Mouse (Mus musculus): ENCODE measurements around the gene Lrrc52. TPM values are rescaled to one million over a fixed set of nuclear protein-coding genes. Genes with fewer than 3 reads are reported as not detected.

The Lrrc52 gene
- polyA plus RNA-seq, 1 experiment from 2014 or later = not detected

DNA sequence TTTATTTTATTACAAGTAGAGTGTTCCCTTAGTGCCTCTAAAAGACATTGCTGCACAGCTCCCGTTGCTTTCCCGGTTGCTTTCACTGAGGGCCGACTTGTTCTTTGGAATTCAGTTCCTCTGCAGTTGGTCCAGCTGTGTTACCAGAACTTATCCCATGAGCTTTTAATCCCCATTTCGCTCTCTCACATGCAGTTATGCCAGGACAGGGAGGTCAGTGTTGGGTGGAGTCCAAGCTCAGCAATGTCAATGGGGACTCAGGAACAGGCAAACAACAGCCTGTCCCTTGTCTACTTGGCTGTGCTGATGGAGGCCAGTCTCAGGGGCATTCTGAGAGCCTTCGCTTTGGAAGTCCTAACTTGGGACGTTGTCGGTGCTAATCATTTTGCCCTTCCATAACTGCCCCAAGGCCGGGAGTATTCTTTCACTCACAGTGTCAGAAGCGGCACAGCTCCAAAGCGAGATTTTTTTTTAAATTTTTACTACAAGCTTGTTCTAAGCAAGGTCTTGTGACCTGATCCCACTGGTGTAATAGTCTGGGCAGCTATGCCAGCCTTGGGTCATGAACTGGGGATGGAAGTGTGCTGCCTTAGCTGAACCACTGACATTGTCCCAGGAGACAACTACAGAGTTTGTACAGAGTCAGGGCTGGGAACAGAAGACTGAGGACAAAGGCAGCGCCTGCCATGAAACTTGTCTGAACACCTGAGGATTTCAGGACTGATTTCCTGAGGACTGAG lies 43.9 kb downstream of the Lrrc52 start:
- no peak for ATAC-seq (ENCODE audit: low read depth)
- Histone ChIP-seq H3K36me3 (ENCODE audit: control insufficient read depth, insufficient read depth, low read length) (no peaks in the 10 kb centered on the region), H3K4me2 (ENCODE audit: low read depth, low read length) (no peak overlapping the region), H3K4me1 (ENCODE audit: control insufficient read depth, insufficient read depth, low read length) (no peaks in the 10 kb centered on the region), H3K9me3 (ENCODE audit: control insufficient read depth, low read length) (no peaks in the 10 kb centered on the region), H3K27ac (ENCODE audit: low read depth, low read length) (no peak overlapping the region), H3K27me3 (ENCODE audit: control insufficient read depth, insufficient read depth, low read length) (no peaks in the 10 kb centered on the region), H3K4me3 (ENCODE audit: low read depth, low read length) (no peak overlapping the region), H3K9ac (replicated peaks; ENCODE audit: low read depth, low read length) (no peak overlapping the region)
- WGBS = 82% methylated on average over 11 of the region's 11 CpGs

- Histone ChIP-seq H3K36me3 (ENCODE audit: control insufficient read depth, insufficient read depth, low read length) (no peaks in the 10 kb centered on the region), H3K27me3 (ENCODE audit: control insufficient read depth, insufficient read depth, low read length) (no peaks in the 10 kb centered on the region), H3K4me2 (ENCODE audit: low read depth, low read length) (no peak overlapping the region), H3K9me3 (ENCODE audit: control insufficient read depth, low read length) (no peaks in the 10 kb centered on the region), H3K27ac (ENCODE audit: low read depth, low read length) (no peak overlapping the region), H3K4me1 (ENCODE audit: control insufficient read depth, insufficient read depth, low read length) (no peaks in the 10 kb centered on the region), H3K4me3 (ENCODE audit: low read depth, low read length) (no peak overlapping the region), H3K9ac (replicated peaks; ENCODE audit: low read depth, low read length) (no peak overlapping the region)
- ATAC-seq (ENCODE audit: low read depth) = peak; percentile 54
- WGBS = 4% methylated on average over 7 of the region's 7 CpGs
Measured at GRCm38 (mm10) chr1:167414846-167415245, 51.7 kb downstream of the Lrrc52 start.

DNA sequence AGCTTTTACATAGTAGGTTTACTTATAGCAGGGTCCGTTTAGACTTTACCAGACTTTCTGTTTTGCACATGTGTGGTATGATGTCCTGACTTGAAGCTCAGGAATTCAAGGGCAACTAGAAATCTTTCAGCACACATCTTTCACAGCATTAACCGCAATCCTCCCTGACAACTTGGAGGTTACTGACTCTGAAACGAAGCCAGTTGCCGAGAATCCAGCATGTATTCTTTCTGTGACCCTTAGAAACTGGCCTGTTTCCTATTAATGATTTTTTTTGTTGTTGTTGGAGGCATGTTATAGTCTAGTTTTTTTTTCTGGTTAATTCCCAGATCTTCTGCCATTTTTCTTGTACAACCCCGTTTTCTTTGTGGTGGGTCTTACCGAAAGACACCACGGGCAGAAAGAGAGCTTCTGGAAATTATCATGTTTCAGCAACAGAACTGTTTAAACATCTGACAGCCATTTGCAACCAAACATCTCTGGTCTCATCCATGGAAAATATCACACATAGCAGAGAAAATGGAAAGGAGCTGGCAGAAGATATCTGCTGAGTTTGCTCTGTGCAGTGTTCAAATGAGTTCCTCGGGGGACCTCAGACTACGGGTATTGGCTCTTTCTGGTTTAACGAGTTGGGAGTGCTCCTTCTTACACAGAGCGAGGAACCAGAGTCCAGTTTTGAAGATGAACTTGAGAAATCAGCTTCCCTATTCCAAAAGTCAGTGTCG lies 54.4 kb downstream of the Lrrc52 start:
- Histone ChIP-seq H3K4me2 (ENCODE audit: low read depth, low read length) (no peak overlapping the region), H3K36me3 (ENCODE audit: control insufficient read depth, insufficient read depth, low read length) (no peaks in the 10 kb centered on the region), H3K27me3 (ENCODE audit: control insufficient read depth, insufficient read depth, low read length) (no peaks in the 10 kb centered on the region), H3K9me3 (ENCODE audit: control insufficient read depth, low read length) (no peaks in the 10 kb centered on the region), H3K27ac (ENCODE audit: low read depth, low read length) (no peak overlapping the region), H3K9ac (replicated peaks; ENCODE audit: low read depth, low read length) (no peak overlapping the region), H3K4me3 (ENCODE audit: low read depth, low read length) (no peak overlapping the region), H3K4me1 (ENCODE audit: control insufficient read depth, insufficient read depth, low read length) (no peaks in the 10 kb centered on the region)
- WGBS = 81% methylated on average over 12 of the region's 12 CpGs
- no peak for ATAC-seq (ENCODE audit: low read depth)

DNA sequence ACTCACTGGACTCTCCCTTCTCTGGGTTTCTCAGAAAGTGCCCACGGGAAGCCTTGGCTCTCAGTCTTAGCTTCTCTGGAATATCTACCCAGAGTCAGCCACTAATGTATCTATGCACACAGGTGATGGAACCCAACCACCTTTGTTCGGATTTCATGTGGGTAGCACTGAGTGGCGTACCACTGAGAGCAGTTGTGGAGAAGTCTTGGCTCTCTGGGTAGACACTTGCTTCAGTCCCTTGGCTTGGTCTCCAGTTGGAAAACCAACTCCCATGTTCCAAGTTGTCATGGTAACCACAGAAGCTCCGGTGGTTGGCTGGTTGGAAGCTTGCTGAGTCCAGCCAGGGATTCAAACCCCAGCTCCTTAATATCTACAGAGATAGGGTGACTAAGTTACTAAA lies 57.0 kb downstream of the Lrrc52 start:
- Histone ChIP-seq H3K27ac (ENCODE audit: low read depth, low read length) (no peak overlapping the region), H3K36me3 (ENCODE audit: control insufficient read depth, insufficient read depth, low read length) (no peaks in the 10 kb centered on the region), H3K9me3 (ENCODE audit: control insufficient read depth, low read length) (no peaks in the 10 kb centered on the region), H3K9ac (replicated peaks; ENCODE audit: low read depth, low read length) (no peak overlapping the region), H3K4me2 (ENCODE audit: low read depth, low read length) (no peak overlapping the region), H3K4me3 (ENCODE audit: low read depth, low read length) (no peak overlapping the region), H3K27me3 (ENCODE audit: control insufficient read depth, insufficient read depth, low read length) (no peaks in the 10 kb centered on the region), H3K4me1 (ENCODE audit: control insufficient read depth, insufficient read depth, low read length) (no peaks in the 10 kb centered on the region)
- WGBS = 82% methylated on average over 4 of the region's 4 CpGs
- ATAC-seq (ENCODE audit: low read depth) = no peak

DNA sequence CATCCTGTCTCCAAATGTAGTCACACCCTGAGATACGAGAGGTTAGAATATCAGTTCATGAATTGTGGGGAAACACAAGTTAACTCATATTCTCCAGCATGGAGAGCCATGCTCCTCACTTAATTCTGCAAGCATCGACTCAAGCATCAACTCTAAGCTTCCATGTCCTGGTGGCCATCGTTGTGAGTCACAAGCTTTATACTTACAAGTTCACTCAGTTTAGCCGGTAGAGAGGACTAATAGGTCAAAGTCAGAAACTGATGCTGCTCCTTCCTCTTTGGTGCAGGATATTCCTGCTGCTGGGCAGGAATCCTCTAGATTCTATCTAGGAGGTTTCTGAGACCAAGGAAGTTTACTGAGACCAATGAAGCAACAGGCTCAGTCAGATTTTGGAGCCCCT lies 61.3 kb downstream of the Lrrc52 start:
- Histone ChIP-seq H3K27ac (ENCODE audit: low read depth, low read length) (no peak overlapping the region), H3K27me3 (ENCODE audit: control insufficient read depth, insufficient read depth, low read length) (no peaks in the 10 kb centered on the region), H3K4me1 (ENCODE audit: control insufficient read depth, insufficient read depth, low read length) (no peaks in the 10 kb centered on the region), H3K9me3 (ENCODE audit: control insufficient read depth, low read length) (no peaks in the 10 kb centered on the region), H3K4me3 (ENCODE audit: low read depth, low read length) (no peak overlapping the region), H3K36me3 (ENCODE audit: control insufficient read depth, insufficient read depth, low read length) (no peaks in the 10 kb centered on the region), H3K9ac (replicated peaks; ENCODE audit: low read depth, low read length) (no peak overlapping the region), H3K4me2 (ENCODE audit: low read depth, low read length) (no peak overlapping the region)
- 88% methylated on average over 4 of the region's 4 CpGs for WGBS
- no peak for ATAC-seq (ENCODE audit: low read depth)

Other genes with a start within 250 kb of the Lrrc52 start
- 47.7 and 48.2 TPM in 2 replicates for gene Uck2, start 181.5 kb downstream of the Lrrc52 start, polyA plus RNA-seq (2014; fragmentation: Nextera tagmentation; extraction: Ambion mirVana)
- 74.0 and 77.1 TPM in 2 replicates for gene Tmco1, start 158.4 kb downstream of the Lrrc52 start, polyA plus RNA-seq (2014; fragmentation: Nextera tagmentation; extraction: Ambion mirVana)
- 29.2 and 34.8 TPM in 2 replicates for gene Aldh9a1, start 116.8 kb downstream of the Lrrc52 start, polyA plus RNA-seq (2014; fragmentation: Nextera tagmentation; extraction: Ambion mirVana)
- gene Mgst3, start 72.9 kb downstream of the Lrrc52 start, polyA plus RNA-seq (2014; fragmentation: Nextera tagmentation; extraction: Ambion mirVana) = 188 and 226 TPM in 2 replicates
- 17.2 and 26.4 TPM in 2 replicates for gene Rxrg, start 131.6 kb upstream of the Lrrc52 start, polyA plus RNA-seq (2014; fragmentation: Nextera tagmentation; extraction: Ambion mirVana)
- gene Lmx1a, start 222.5 kb upstream of the Lrrc52 start, polyA plus RNA-seq (2014; fragmentation: Nextera tagmentation; extraction: Ambion mirVana) = 0.25 and 0.55 TPM in 2 replicates

All from neural tube, embryonic 14.5 days (tissue).